Mouse (Mus musculus) lung, postnatal 25 days (tissue): ENCODE results near the gene Commd1.

ENCODE experiments used
- DNase-seq: peaks from one replicate; pipeline ENCODE4 v3.0.0; 2022; ENCODE audit warnings: low spot score

The Commd1 gene

DNA sequence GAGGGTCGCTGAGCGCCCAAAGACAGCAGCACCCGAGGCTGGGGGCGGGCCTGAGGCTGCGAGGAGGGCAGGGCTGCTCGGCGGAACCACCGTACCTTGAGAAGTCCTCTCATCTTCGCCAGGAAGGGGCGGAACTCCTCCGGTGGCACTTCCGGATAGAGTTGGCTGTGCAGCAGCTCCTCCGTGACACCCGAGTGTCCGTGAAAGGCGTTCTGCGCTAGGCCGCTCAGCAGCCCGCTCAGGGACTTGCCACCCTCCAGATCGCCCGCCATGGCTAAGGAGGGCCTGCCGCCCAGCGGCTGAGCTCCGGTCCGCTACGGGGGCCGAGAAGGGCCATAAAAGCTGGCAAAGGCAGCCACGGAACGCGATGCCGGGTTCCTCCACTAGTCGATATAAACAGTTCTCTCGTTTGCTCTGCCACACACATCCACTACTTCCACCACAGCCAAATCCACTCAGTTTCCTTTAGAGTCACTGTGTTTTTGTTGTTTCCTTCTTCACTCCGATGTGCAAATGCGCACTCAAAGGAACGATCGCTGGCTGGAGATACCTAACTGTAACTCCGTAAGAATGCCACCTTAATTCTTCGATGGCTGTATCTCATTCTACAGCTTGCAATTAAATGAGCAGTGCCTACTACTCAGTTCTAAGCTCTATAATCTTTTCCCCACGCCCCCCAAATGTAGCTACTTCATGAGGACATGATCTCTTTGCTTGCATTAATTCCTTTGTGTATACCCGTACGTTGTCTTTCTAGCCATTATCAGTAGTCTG lies at the start of gene Commd1, which contains the start of gene Gm28048:
Commd1 (minus strand) TSS at position 399 of the 774 bp plus-strand sequence.
Gm28048 (minus strand) TSS at position 107 of the 774 bp plus-strand sequence.
- peak; percentile 95 for DNase-seq

DNA sequence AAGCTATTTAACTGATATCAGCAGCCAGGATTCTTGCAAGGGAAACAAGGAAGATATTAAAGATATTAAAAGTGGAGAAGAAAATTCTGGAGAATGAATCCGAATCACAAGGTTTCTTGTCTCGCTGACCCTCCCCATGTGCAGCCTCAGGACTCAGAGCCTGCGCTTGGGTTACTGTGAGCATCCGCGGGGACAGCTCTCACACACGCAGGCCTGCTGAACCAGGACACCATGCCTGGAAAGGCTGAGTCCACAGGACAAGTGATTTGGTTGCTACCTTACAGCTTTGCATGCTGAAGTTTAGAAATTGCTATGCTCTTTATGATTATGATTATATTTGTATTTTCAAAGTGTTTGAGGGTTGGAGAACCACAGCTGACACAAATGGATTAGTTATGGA lies 47.2 kb upstream of the Commd1 start:
- DNase-seq = no peak

DNA sequence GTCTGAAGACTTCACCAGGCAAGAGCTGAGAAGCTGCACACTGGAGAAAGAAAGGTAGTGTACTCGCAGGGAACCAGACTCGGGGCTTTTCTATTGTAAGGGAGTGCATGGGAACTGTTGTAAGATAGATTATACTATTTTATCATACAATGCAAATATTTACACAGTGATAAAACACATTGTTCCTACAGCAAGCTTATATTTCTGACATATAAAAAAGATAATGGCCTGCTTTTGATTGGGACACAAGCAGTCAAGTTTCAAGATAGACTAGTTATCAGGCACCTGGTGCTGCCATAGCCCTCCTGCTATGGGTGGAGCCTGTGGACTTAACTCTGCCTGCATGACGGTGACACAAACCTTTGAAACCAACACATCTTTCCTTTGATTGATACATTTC lies 46.8 kb upstream of the Commd1 start:
- no peak for DNase-seq

- DNase-seq = no peak
Observed at GRCm38 (mm10) chr11:23024169-23024568, 42.0 kb upstream of the Commd1 start.

GRCm38 (mm10) chr11:23023155-23023554 lies 41.0 kb upstream of the Commd1 start:
- DNase-seq = no peak

GRCm38 (mm10) chr11:23020841-23021240 lies 38.7 kb upstream of the Commd1 start:
- DNase-seq = no peak

DNA sequence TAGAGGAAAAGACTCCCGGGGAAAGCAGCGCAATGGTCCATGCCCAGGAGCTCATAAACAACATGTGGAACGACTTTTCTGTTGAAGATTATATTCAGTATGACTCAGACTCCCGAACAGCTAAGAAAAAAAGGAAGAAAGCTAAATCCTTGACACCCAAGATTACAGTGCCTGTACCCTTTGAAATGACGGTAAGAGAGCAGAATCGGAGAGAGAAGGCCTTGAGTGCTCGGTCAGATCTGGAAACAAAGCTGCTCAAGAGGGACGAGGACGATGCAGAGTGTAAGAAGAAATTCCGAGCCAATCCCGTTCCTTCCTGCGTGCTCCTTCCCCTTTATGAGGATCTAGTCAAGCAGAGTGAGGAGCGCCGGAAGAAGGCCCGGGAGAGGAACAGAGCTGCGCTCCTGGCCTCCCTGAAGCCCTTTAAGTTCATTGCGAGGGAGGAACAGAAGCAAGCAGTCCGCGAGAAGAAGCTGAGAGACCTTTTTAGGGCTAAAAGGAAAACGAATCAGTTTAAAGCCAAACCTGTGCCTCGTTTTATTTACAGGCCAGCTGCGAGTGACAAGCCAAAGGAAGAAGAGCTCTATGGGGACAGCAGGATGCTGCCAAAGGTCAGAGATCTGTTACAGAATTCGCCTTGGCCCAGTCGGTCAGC lies 38.1 kb upstream of the Commd1 start:
- DNase-seq = no peak

DNA sequence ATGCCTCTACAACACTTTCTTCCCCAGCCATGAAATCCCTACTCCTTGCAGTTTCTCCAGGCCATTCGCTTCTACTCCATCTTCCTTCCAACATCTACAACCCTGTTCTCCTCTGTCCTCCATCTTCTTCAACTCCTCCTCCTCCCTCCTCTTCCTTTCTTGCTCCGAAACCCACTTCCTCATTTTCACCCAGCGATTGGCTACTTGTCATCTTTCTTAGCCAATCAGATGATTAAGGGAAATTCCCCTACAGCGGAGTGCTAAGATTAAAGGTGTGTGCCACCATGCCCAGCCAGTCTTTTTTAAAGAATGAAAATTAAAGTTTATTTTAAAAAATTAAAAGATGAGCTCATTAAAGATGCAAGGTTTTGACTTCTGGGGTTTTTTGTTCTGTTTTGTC lies 35.8 kb upstream of the Commd1 start:
- no peak for DNase-seq

- no peak for DNase-seq
Observed at GRCm38 (mm10) chr11:23014996-23015395, 32.8 kb upstream of the Commd1 start.

DNA sequence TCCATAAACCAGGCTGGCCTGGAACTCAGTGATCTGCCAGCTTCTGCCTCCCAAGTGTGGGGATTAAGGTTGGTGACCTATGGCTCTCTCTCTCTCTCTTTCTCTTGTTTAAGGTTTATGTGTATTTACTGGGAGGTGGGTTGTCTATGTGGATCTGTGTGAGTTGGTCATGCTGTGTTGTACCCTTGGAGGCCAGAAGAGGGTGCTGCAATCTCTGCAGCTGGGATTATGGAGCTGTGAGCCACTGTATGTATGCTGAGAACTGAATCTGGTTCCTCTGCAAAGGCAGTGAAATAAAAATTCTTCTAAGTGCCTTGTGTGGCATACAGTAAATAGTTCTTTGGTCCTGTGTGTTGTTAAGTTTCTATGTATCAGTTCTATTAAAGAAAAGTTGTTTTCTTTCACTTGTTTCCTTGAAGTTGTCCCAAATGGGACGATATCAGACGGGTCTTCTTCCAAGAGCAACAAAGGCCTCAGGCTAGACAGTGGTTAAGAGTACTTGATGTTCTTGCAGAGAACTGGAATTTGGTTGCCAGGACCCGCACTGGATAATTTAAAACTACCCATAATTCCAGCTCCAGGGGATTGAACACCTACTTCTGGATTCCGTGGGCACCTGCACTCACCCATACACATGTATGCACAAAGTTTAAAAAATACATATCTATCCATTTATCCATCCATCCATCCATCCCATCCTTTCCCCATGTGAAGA lies 31.6 kb upstream of the Commd1 start:
- DNase-seq = no peak

DNA sequence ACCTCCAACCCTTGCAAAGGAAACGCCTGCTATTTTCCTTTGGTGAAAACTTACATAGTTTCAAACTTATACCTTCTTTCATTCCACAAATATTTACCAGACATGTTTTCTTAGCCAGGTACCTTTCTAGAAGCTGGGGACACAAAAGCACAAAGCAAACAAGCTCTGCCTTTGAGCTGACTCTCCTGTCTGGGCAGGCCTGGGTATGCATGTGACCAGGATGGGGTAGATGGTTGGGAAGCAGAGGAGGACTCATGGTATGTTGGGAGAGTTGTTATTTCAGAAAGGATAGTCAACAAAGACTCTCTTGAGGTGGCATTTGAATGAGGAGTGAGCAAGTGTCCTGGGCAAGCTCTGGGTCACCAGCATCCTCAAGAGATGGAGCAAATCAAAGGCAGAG lies 30.9 kb upstream of the Commd1 start:
- no peak for DNase-seq

DNA sequence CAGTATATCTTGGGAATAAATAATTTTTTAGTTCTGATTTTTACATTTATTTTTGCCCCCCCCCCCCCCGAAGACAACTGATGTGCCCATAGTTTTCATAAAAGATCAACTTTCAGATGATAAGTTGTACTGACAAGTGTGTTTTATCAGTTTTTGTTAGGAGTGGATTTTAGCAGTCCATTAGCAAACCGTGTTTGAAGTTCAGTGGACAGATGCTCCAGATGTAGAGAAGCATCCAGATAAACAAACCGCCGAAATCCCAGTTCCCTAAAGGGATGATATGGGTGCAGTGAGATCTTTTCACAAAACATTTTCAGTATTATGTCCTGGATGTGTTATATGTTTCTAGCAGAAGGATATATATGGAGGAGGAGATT lies 26.6 kb upstream of the Commd1 start:
- DNase-seq = no peak

- peak; percentile 79 for DNase-seq
Observed at GRCm38 (mm10) chr11:23008181-23008823, 26.1 kb upstream of the Commd1 start.

GRCm38 (mm10) chr11:23007481-23008180 lies 25.4 kb upstream of the Commd1 start, which contains the start of gene Fam161a:
Fam161a (plus strand) TSS chr11:23007531.
- DNase-seq = peak; percentile 96

GRCm38 (mm10) chr11:23007166-23007480 lies 24.9 kb upstream of the Commd1 start:
- DNase-seq = peak; percentile 2

DNA sequence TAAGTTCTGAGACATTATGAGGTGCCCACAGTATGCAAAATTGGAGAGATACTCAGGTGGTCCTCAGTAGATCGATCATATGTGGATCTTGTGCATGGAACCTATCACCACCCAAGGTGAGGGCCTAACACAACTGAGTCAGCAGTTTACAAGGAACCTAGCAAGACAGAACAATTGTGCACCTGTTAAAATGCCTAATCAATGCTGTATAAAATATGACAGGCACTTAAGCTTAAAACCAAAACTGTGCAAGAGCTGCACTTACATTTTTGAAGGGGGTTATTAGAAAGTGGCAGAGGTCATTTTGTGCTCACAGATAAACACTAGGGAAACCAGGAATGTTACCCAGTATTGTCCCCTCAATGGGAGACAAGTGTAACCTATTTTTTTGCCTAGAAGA lies 23.1 kb upstream of the Commd1 start:
- no peak for DNase-seq

DNA sequence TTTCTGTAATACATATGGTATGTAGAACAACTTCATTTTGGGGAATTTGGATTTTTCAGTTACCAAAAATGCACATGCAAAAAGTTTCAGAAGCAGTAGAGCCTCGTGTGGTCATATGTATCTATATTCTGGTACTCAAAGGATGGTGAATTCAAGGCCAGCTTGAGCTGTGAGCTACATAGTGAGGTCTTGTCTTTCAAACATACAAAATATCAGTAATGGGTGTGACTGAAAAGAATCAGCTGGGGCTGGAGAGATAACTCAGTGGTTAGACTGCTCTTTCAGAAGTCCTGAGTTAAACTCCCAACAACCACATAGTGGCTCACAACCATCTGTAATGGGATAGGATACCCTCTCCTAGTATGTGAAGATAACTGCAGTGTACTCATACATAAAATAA lies 16.1 kb upstream of the Commd1 start:
- DNase-seq = no peak

- DNase-seq = no peak
Observed at GRCm38 (mm10) chr11:22995461-22995860, 13.3 kb upstream of the Commd1 start.

GRCm38 (mm10) chr11:22994271-22994670 lies 12.1 kb upstream of the Commd1 start:
- no peak for DNase-seq

DNA sequence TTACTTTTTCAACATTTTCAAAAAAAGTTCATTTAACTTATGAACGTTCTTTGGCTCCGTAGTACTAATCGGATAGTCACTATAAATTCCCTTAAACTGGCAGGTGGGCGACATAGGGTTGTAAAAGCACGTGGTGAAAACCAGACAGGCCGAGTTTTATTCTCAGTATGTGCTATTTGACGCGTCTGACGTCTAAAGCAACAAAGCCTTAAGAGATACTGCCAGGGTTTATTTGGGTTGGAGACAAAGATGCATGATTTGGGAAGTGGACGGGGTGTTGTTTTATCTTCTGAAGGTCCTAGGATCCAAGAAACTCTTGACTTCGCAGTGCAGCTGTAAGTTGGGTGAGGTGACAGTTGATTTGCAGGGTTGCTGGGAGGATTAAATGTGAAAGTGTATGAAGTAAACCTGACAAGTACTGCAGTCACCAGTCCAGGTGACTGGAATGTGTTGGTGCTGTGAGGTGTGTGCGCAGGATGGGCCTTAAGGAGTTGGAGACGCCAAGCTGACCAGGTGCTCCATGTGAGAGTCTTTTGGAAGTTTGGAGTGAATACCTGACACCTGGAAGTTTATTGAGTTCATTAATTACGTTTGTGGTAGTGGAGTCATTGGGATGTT lies 9.1 kb upstream of the Commd1 start:
- no peak for DNase-seq

DNA sequence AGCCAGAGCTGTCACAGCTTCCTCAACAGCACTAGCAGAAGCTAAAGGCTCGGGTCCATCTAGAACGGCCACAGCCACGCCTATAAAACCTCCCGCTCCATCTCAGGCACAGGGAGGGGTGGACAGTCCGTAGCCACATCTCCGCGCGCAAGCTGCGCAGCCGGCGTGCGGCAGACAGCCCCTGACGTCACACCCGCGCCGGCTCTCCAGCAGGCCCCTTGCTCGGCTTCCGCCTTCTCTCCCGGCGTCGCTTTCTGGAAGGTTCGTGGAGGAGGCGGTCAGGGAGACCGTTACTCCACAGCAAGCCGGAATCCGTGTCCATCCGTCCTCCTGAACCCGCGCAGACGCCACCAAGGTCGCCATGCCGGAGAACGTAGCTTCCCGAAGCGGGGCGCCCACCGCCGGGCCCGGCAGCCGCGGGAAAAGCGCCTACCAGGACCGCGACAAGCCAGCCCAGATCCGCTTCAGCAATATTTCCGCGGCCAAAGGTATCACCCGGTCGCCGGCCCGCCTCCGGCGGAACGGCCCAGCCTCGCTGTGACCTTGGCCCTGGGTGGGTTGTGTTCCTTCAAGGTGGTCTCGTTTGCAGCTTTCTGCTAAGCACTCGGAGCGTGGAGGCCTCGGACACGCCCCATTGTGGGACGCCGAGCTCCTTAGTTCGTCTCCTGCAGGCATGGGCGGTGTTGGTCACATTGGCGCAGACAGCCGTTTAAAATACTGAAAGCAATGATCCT lies 8.4 kb upstream of the Commd1 start, which contains the start of gene Cct4:
Cct4 (plus strand) TSS at position 127 of the 734 bp plus-strand sequence.
- DNase-seq = peak; percentile 94
